Mouse (Mus musculus) hindbrain, embryonic 16.5 days (tissue): Measurements from ENCODE around the gene Cers6. TPM values are rescaled to one million over a fixed set of nuclear protein-coding genes. Genes with fewer than 3 reads are reported as not detected.

ENCODE experiments used
- ATAC-seq: fragments of 200-750 bp; cut with Nextera tagmentation; 2 replicates; pipeline ENCODE4 v1.8.0; 2017; ENCODE audit warnings: moderate TSS enrichment, moderate library complexity
- H3K27ac ChIP-seq: fragments of 300-500 bp; sonication (generic); 2 replicates; pipeline ENCODE4 v1.5.1; 2014; ENCODE audit warnings: low read depth, mild to moderate bottlenecking, control low read depth, low read length, moderate library complexity
- H3K27me3 ChIP-seq: fragments of 300-500 bp; sonication (generic); replicated peaks from 2 replicates; pipeline ENCODE4 v1.6.1; 2014; ENCODE audit warnings: low read length; ENCODE audit not compliant: control insufficient read depth, insufficient read depth
- H3K36me3 ChIP-seq: fragments of 300-500 bp; sonication (generic); 2 replicates; pipeline ENCODE4 v1.6.1; 2014; ENCODE audit warnings: mild to moderate bottlenecking, low read length, moderate library complexity, mixed read lengths; ENCODE audit not compliant: control insufficient read depth, insufficient read depth
- H3K4me1 ChIP-seq: fragments of 300-500 bp; sonication (generic); 2 replicates; pipeline ENCODE4 v1.6.1; 2014; ENCODE audit warnings: low read depth, low read length; ENCODE audit not compliant: control insufficient read depth, insufficient read depth
- H3K4me2 ChIP-seq: fragments of 300-500 bp; sonication (generic); 2 replicates; pipeline ENCODE4 v1.6.1; 2014; ENCODE audit warnings: mild to moderate bottlenecking, low read length, control low read depth, moderate library complexity
- H3K4me3 ChIP-seq: fragments of 300-500 bp; sonication (generic); 2 replicates; pipeline ENCODE4 v1.5.1; 2014; ENCODE audit warnings: mild to moderate bottlenecking, low read length, control low read depth, moderate library complexity
- H3K9ac ChIP-seq: fragments of 300-500 bp; sonication (generic); 2 replicates; pipeline ENCODE4 v1.6.1; 2014; ENCODE audit warnings: low read depth, mild to moderate bottlenecking, control low read depth, low read length, moderate library complexity
- H3K9me3 ChIP-seq: fragments of 300-500 bp; sonication (generic); 2 replicates; pipeline ENCODE4 v1.6.1; 2014; ENCODE audit warnings: mild to moderate bottlenecking, low read length, moderate library complexity; ENCODE audit not compliant: control insufficient read depth
- WGBS: fragments of 180-500 bp; shearing (Covaris S2); extraction: QIAGEN DNeasy Blood & Tissue Kit; methylation state at CpG from one replicate; pipeline ENCODE4 v1.1.7; 2014; 5-methylcytosine and 5-hydroxymethylcytosine counted together
- polyA plus RNA-seq: library from polyadenylated mRNA; unstranded; fragments of >200 nt; fragmentation: Nextera tagmentation; extraction: Ambion mirVana; gene quantifications from 2 replicates; pipeline ENCODE4 v1.2.1, GENCODE M21; 2015

The Cers6 gene
- polyA plus RNA-seq, 1 experiment from 2014 or later, result 45.0 TPM

DNA sequence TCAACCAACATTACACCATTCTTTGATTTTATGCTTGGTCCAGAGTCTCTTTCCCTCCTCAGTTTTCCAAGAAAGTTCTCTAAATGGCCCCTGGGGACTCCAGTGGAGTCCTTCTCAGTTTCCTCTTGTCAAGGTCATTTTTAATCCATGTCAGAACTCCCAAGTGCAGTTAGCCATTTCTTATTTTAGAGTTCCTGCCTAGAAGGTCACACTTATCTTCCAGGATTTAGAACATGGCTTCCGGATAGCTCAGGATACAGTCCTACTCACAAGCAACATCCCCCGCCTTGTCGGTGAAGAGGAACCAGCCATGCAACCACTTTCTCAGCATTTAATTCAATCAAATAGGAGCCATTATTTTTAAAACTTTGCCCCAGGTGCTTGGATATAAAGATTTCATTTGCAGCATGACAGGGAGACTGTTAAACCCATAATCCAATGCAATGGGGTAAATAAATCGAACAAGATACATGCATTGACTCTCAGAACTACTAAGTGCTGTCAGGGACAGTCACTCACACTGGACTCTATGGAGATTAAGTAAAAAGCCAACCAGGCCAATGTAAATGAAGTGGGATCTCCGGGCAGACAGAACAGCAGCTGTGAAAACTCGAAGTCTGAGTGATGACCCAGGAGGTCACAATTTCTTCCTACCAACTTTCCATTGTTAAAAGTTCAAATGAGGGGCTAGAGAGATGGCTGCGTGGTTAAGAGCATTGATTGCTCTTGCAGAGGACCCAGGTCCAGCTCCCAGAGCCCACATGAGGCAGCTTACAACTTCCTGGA lies 268.4 kb downstream of the Cers6 start:
- no peak overlapping the region for H3K9ac ChIP-seq
- peaks cover 2% of the 10 kb centered on the region; the same call in 1 of the 2 replicates for H3K4me1 ChIP-seq
- no peaks in the 10 kb centered on the region for H3K36me3 ChIP-seq
- WGBS, result 59% methylated on average over 7 of the region's 7 CpGs
- no peaks in the 10 kb centered on the region for H3K27me3 ChIP-seq
- no peaks in the 10 kb centered on the region for H3K9me3 ChIP-seq
- no peak; the same call in 1 of the 2 replicates for ATAC-seq
- no peak overlapping the region for H3K4me3 ChIP-seq
- no peak overlapping the region for H3K4me2 ChIP-seq
- peak overlapping the region; percentile 4; the same call in 1 of the 2 replicates for H3K27ac ChIP-seq

- Histone ChIP-seq H3K9ac (no peak overlapping the region), H3K27me3 (no peaks in the 10 kb centered on the region), H3K9me3 (no peaks in the 10 kb centered on the region), H3K4me3 (no peak overlapping the region), H3K4me2 (no peak overlapping the region), H3K4me1 (peaks cover 2% of the 10 kb centered on the region; the same call in 1 of the 2 replicates), H3K27ac (no peak overlapping the region), H3K36me3 (no peaks in the 10 kb centered on the region)
- no peak for ATAC-seq
- 58% methylated on average over 3 of the region's 3 CpGs for WGBS
These were observed 270.8 kb downstream of the Cers6 start for GRCm38 (mm10) chr2:69132046-69132445.

- Histone ChIP-seq H3K27ac (no peak overlapping the region), H3K9ac (no peak overlapping the region), H3K36me3 (no peaks in the 10 kb centered on the region), H3K9me3 (no peaks in the 10 kb centered on the region), H3K4me1 (peaks cover 2% of the 10 kb centered on the region; the same call in 1 of the 2 replicates), H3K4me2 (no peak overlapping the region), H3K4me3 (no peak overlapping the region), H3K27me3 (no peaks in the 10 kb centered on the region)
- WGBS, result 32% methylated on average over 5 of the region's 5 CpGs
- no peak for ATAC-seq
These were observed 271.3 kb downstream of the Cers6 start for GRCm38 (mm10) chr2:69132488-69133040.

- ATAC-seq, result no peak
- no peak overlapping the region for H3K27ac ChIP-seq
- H3K4me1 ChIP-seq, result peaks cover 2% of the 10 kb centered on the region; the same call in 1 of the 2 replicates
- H3K9ac ChIP-seq, result no peak overlapping the region
- no peaks in the 10 kb centered on the region for H3K27me3 ChIP-seq
- H3K36me3 ChIP-seq, result no peaks in the 10 kb centered on the region
- H3K4me2 ChIP-seq, result no peak overlapping the region
- WGBS, result 88% methylated on average over 1 of the region's 1 CpGs
- H3K4me3 ChIP-seq, result no peak overlapping the region
- no peaks in the 10 kb centered on the region for H3K9me3 ChIP-seq
These were observed 272.9 kb downstream of the Cers6 start for GRCm38 (mm10) chr2:69134186-69134585.

DNA sequence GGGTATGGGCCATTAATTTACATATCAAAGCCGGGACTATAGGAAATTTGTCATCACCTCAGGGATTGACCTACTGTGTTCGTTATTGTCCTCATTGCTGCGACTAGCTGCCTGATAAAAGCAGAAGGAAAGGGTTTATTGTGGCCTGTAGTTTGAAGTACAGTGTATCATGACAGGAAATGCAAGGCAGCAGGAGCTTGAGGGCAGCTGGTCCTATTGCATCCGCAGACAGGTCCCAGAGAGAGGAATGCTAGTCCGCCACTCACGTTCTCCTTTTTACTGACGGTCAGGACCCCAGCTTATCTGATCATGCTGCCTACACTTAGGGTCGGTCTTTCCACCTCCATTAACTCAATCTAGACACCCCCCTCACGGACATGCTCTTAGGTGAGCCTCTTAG lies 273.7 kb downstream of the Cers6 start:
- no peaks in the 10 kb centered on the region for H3K36me3 ChIP-seq
- no peak overlapping the region for H3K4me2 ChIP-seq
- WGBS, result 77% methylated on average over 9 of the region's 9 CpGs
- no peaks in the 10 kb centered on the region for H3K9me3 ChIP-seq
- H3K4me3 ChIP-seq, result no peak overlapping the region
- no peak overlapping the region for H3K27ac ChIP-seq
- no peak overlapping the region for H3K9ac ChIP-seq
- no peak for ATAC-seq
- no peaks in the 10 kb centered on the region for H3K27me3 ChIP-seq
- H3K4me1 ChIP-seq, result no peaks in the 10 kb centered on the region

GRCm38 (mm10) chr2:69135661-69136576 lies 274.7 kb downstream of the Cers6 start, which contains the start of gene Nostrin:
Gene Nostrin, plus strand, starts transcription at chr2:69135800.
- Histone ChIP-seq H3K27me3 (no peaks in the 10 kb centered on the region), H3K4me2 (no peak within 1 kb of the TSS), H3K9me3 (no peaks in the 10 kb centered on the region), H3K36me3 (no peaks in the 10 kb centered on the region), H3K4me3 (no peak within 1 kb of the TSS), H3K4me1 (no peaks in the 10 kb centered on the region), H3K9ac (no peak within 1 kb of the TSS), H3K27ac (no peak within 1 kb of the TSS)
- 75% methylated on average over 15 of the region's 15 CpGs for WGBS
- no peak for ATAC-seq

- Histone ChIP-seq H3K4me2 (no peak overlapping the region), H3K4me3 (no peak overlapping the region), H3K27ac (no peak overlapping the region), H3K9me3 (no peaks in the 10 kb centered on the region), H3K27me3 (no peaks in the 10 kb centered on the region), H3K4me1 (no peaks in the 10 kb centered on the region), H3K9ac (no peak overlapping the region), H3K36me3 (no peaks in the 10 kb centered on the region)
- WGBS, result 87% methylated on average over 10 of the region's 10 CpGs
- ATAC-seq, result no peak
These were observed 276.3 kb downstream of the Cers6 start for GRCm38 (mm10) chr2:69137406-69138084.

DNA sequence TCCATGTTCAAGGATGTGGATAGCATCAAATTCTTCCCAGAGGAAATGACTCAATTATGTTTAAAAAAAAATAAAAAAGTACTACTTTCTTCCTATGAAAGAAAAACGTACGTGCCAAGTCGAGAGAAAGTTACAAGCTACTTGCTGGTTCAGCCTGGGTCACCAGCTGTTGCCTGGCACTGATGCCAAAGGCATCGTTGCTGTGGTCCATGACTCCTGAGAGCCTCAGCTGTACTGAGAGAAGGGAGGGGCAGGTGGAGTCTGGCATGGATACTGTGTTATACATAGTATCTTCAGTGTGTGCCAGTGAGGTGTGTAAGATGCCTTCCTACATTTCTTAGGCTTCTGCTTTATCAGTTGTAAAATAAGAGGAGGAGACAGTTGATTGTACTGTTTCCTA lies 277.5 kb downstream of the Cers6 start:
- H3K9ac ChIP-seq, result no peak overlapping the region
- H3K4me3 ChIP-seq, result no peak overlapping the region
- H3K4me2 ChIP-seq, result no peak overlapping the region
- no peaks in the 10 kb centered on the region for H3K9me3 ChIP-seq
- no peaks in the 10 kb centered on the region for H3K36me3 ChIP-seq
- no peak overlapping the region for H3K27ac ChIP-seq
- 57% methylated on average over 4 of the region's 4 CpGs for WGBS
- H3K27me3 ChIP-seq, result no peaks in the 10 kb centered on the region
- H3K4me1 ChIP-seq, result no peaks in the 10 kb centered on the region
- ATAC-seq, result no peak
